Comparison of ENCODE assay signal across 18 mouse cellular contexts in the genomic region with DNA sequence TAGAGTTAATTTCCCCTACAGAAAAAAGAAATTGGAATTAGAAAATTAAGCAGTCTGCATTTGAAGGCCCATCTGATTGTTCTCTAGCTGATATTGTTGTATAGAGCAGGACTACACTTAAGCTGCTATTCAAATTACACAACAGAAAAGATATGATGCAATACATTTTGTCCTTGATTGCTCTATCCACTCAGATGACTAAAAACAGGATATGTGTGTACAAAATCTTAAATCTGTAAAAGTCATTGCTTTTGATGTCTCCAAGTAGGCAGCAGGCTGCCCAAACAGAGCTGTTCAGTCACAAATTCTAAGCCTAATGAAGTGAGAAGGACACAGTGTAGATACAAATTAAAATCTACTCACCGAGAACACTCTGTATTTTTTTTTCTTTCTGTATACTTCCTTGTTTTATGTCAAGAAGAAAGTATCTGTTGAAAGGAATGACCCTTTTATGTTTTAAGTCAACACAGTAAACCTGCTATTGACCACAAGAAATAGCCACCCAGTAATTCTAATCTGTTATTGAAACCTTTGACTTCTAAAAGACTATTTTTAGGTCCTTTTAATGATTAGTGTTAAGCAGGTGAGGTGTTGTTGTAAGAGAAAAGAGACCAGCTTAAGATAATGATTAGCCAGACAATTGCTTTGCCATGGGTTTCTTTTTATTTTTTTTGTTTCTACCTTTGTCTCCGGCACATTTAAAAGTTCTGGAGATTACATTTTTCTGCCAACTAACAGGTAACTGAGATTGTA.
DNase-seq lines count a peak whose midpoint lies in the region; ATAC-seq and TF ChIP-seq lines count a peak whose summit lies in the region.
"Had no signal": no experiment of that assay in that cellular context is flagged by ENCODE, and none has a peak within 500 bp of the region (broad histone marks: within the 10 kb centered on the region; RNA-seq: fewer than 3 reads in every experiment).

No protein-coding gene starts in this region.

- no peak for DNase-seq in gastrocnemius, adult 2 months
- DNase-seq in gastrocnemius, postnatal 36 days: no peak
- DNase-seq in midbrain, embryonic 11.5 days (ENCODE audit: low spot score, missing footprints): peak; percentile 33
- DNase-seq in midbrain, embryonic 14.5 days: no peak
- DNase-seq in adrenal gland, postnatal 4 days (ENCODE audit: low spot score in 2 of 2): no peak
- no peak for DNase-seq in spleen, postnatal 14 days (ENCODE audit: low spot score in 2 of 2)
- DNase-seq: cerebellum, adult 18-20 months; kidney, adult 18-20 months; right cerebral cortex, adult 18-20 months; thymus, postnatal 14 days had no signal

- TF ChIP-seq CTCF in gastrocnemius, adult 2 months (IDR thresholded peaks at IDR 0.05): no peak

- intact Hi-C loops in gastrocnemius, adult 2 months (cut with DNase I): no loop called here
- intact Hi-C loops in gastrocnemius, postnatal 36 days (cut with DNase I): no loop called here

- H3K4me1 ChIP-seq in midbrain, embryonic 11.5 days (ENCODE audit: control insufficient read depth, insufficient read depth, low read length): no peaks in the 10 kb centered on the region
- H3K4me1 ChIP-seq in midbrain, embryonic 14.5 days (ENCODE audit: control insufficient read depth, insufficient read depth, low read length): no peaks in the 10 kb centered on the region
- no peaks in the 10 kb centered on the region for H3K4me1 ChIP-seq in forebrain, embryonic 12.5 days
- H3K4me1 ChIP-seq: embryonic facial prominence, embryonic 13.5 days; liver, embryonic 15.5 days had no signal

- H3K36me3 ChIP-seq in midbrain, embryonic 11.5 days (ENCODE audit: control insufficient read depth, insufficient read depth, low read length): no peaks in the 10 kb centered on the region
- H3K36me3 ChIP-seq in midbrain, embryonic 14.5 days (ENCODE audit: control insufficient read depth, insufficient read depth, low read length): no peaks in the 10 kb centered on the region
- no peaks in the 10 kb centered on the region for H3K36me3 ChIP-seq in forebrain, embryonic 12.5 days (replicated peaks)
- H3K36me3 ChIP-seq: embryonic facial prominence, embryonic 13.5 days; forebrain, embryonic 10.5 days; limb, embryonic 10.5 days; liver, embryonic 15.5 days; midbrain, embryonic 10.5 days had no signal

- no peak overlapping the region for H3K4me2 ChIP-seq in midbrain, embryonic 11.5 days
- H3K4me2 ChIP-seq in midbrain, embryonic 14.5 days (ENCODE audit: low read length): no peak overlapping the region
- H3K4me2 ChIP-seq in forebrain, embryonic 12.5 days: no peak overlapping the region
- H3K4me2 ChIP-seq: embryonic facial prominence, embryonic 13.5 days; hindbrain, embryonic 14.5 days; liver, embryonic 15.5 days had no signal

- WGBS in midbrain, embryonic 11.5 days: 63% methylated on average over 2 of the region's 2 CpGs
- WGBS in midbrain, embryonic 14.5 days: 67% methylated on average over 2 of the region's 2 CpGs
- WGBS in forebrain, embryonic 12.5 days: 59% methylated on average over 2 of the region's 2 CpGs

- no peak for ATAC-seq in midbrain, embryonic 11.5 days (ENCODE audit: low FRiP score)
- ATAC-seq in midbrain, embryonic 14.5 days (ENCODE audit: low FRiP score, low TSS enrichment): no peak
- ATAC-seq in megakaryocyte progenitor cell, adult 5-6 weeks (replicated peaks; ENCODE audit: poor library complexity): peak; percentile 82
- no peak for ATAC-seq in forebrain, embryonic 12.5 days (ENCODE audit: low FRiP score)

- no peaks in the 10 kb centered on the region for H3K9me3 ChIP-seq in midbrain, embryonic 11.5 days (ENCODE audit: control insufficient read depth, low read length)
- H3K9me3 ChIP-seq in midbrain, embryonic 14.5 days (ENCODE audit: control insufficient read depth, low read length): no peaks in the 10 kb centered on the region
- H3K9me3 ChIP-seq in forebrain, embryonic 12.5 days: no peaks in the 10 kb centered on the region
- H3K9me3 ChIP-seq: embryonic facial prominence, embryonic 13.5 days; forebrain, embryonic 10.5 days; limb, embryonic 10.5 days; liver, embryonic 15.5 days; midbrain, embryonic 10.5 days had no signal

- no peak overlapping the region for H3K9ac ChIP-seq in midbrain, embryonic 11.5 days (ENCODE audit: low read length)
- no peak overlapping the region for H3K9ac ChIP-seq in midbrain, embryonic 14.5 days (replicated peaks; ENCODE audit: low read length)
- no peak overlapping the region for H3K9ac ChIP-seq in forebrain, embryonic 12.5 days
- H3K9ac ChIP-seq: embryonic facial prominence, embryonic 13.5 days; hindbrain, embryonic 14.5 days; liver, embryonic 15.5 days had no signal

- no peaks in the 10 kb centered on the region for H3K27me3 ChIP-seq in midbrain, embryonic 11.5 days (ENCODE audit: control insufficient read depth, insufficient read depth, low read length)
- no peaks in the 10 kb centered on the region for H3K27me3 ChIP-seq in midbrain, embryonic 14.5 days (ENCODE audit: control insufficient read depth, insufficient read depth, low read length)
- no peaks in the 10 kb centered on the region for H3K27me3 ChIP-seq in forebrain, embryonic 12.5 days
- H3K27me3 ChIP-seq: embryonic facial prominence, embryonic 13.5 days; liver, embryonic 15.5 days had no signal

- peak overlapping the region; percentile 25; the same call in 1 of the 2 replicates for H3K27ac ChIP-seq in gastrocnemius, adult 2 months
- no peak overlapping the region for H3K27ac ChIP-seq in midbrain, embryonic 11.5 days (ENCODE audit: low read depth, low read length)
- H3K27ac ChIP-seq in midbrain, embryonic 14.5 days (replicated peaks; ENCODE audit: low read depth, low read length): no peak overlapping the region
- no peak overlapping the region for H3K27ac ChIP-seq in forebrain, embryonic 12.5 days
- H3K27ac ChIP-seq: embryonic facial prominence, embryonic 13.5 days; forebrain, embryonic 10.5 days; hindbrain, embryonic 14.5 days; limb, embryonic 10.5 days; liver, embryonic 15.5 days; midbrain, embryonic 10.5 days had no signal

- H3K4me3 ChIP-seq in gastrocnemius, adult 2 months: no peak overlapping the region
- no peak overlapping the region for H3K4me3 ChIP-seq in midbrain, embryonic 11.5 days (ENCODE audit: low read depth, low read length)
- H3K4me3 ChIP-seq in midbrain, embryonic 14.5 days (replicated peaks; ENCODE audit: low read depth, low read length): no peak overlapping the region
- no peak overlapping the region for H3K4me3 ChIP-seq in forebrain, embryonic 12.5 days (replicated peaks)
- H3K4me3 ChIP-seq: embryonic facial prominence, embryonic 13.5 days; forebrain, embryonic 10.5 days; limb, embryonic 10.5 days; liver, embryonic 15.5 days; midbrain, embryonic 10.5 days had no signal
